Mouse (Mus musculus) C2C12 (cell line): ENCODE results near the gene Rab3gap2. TPM values are rescaled to one million over a fixed set of nuclear protein-coding genes. Genes with fewer than 3 reads are reported as not detected.

Experiments
- H3K27me3 ChIP-seq: one replicate; pipeline ENCODE4 v1.6.1; 2011; ENCODE audit not compliant: control insufficient read depth, insufficient read depth, insufficient read length
- H3K36me3 ChIP-seq: one replicate; pipeline ENCODE4 v1.6.1; 2011; ENCODE audit not compliant: control insufficient read depth, insufficient read depth
- H3K4me3 ChIP-seq: one replicate; pipeline ENCODE4 v1.5.1; 2011; ENCODE audit warnings: mild to moderate bottlenecking, control low read depth; ENCODE audit not compliant: poor library complexity, insufficient read depth, severe bottlenecking
- H3K79me2 ChIP-seq: one replicate; pipeline ENCODE4 v1.6.1; 2011; ENCODE audit not compliant: control insufficient read depth, insufficient read depth
- H3K79me3 ChIP-seq: one replicate; pipeline ENCODE4 v1.6.1; 2011; ENCODE audit warnings: low read depth, control low read depth
- H3ac ChIP-seq: one replicate; pipeline ENCODE3; 2011; ENCODE audit warnings: low read depth; ENCODE audit not compliant: control insufficient read depth, insufficient read length
- CEBPB ChIP-seq: IDR thresholded peaks from one replicate; pipeline ENCODE4 v1.6.1; 2011; ENCODE audit warnings: low read depth, mild to moderate bottlenecking, control low read depth, moderate library complexity
- CTCF ChIP-seq: IDR thresholded peaks from one replicate; pipeline ENCODE4 v1.5.1; 2011; ENCODE audit not compliant: control insufficient read depth, insufficient read depth, insufficient read length
- FOSL1 ChIP-seq: IDR thresholded peaks from one replicate; pipeline ENCODE4 v1.8.0; 2011; ENCODE audit warnings: mild to moderate bottlenecking, low read length; ENCODE audit not compliant: poor library complexity, insufficient read depth, severe bottlenecking
- MAX ChIP-seq: IDR thresholded peaks from one replicate; pipeline ENCODE4 v1.6.1; 2011; ENCODE audit warnings: mild to moderate bottlenecking, control low read depth
- MYOD1 ChIP-seq: IDR thresholded peaks from one replicate; pipeline ENCODE4 v1.6.1; 2011; ENCODE audit warnings: low read depth; ENCODE audit not compliant: control insufficient read depth, insufficient read length
- MYOG ChIP-seq: IDR thresholded peaks from one replicate; pipeline ENCODE4 v1.6.1; 2011; ENCODE audit not compliant: control insufficient read depth, insufficient read length; ENCODE audit errors: extremely low read depth
- USF1 ChIP-seq: IDR thresholded peaks from one replicate; pipeline ENCODE4 v1.6.1; 2011; ENCODE audit warnings: low read depth, mild to moderate bottlenecking, control low read depth, moderate library complexity
- polyA plus RNA-seq: library from polyadenylated mRNA; unstranded; fragments of >200 nt; fragmentation: generic; extraction: Trizol; gene quantifications from one replicate; pipeline ENCODE4 v1.2.1, GENCODE M21; 2012; ENCODE audit warnings: missing spikeins

The Rab3gap2 gene
- polyA plus RNA-seq, 1 experiment: 24.1 TPM

- Histone ChIP-seq H3K27me3 (no peaks in the 10 kb centered on the region), H3ac (no peak overlapping the region), H3K79me2 (peaks cover 12% of the 10 kb centered on the region), H3K4me3 (no peak overlapping the region), H3K79me3 (peaks cover 4% of the 10 kb centered on the region), H3K36me3 (peaks cover 52% of the 10 kb centered on the region)
- TF ChIP-seq CTCF: no peak
- no peak for TF ChIP-seq MYOD1
- TF ChIP-seq CEBPB: no peak
- TF ChIP-seq USF1: no peak
- no peak for TF ChIP-seq FOSL1
- no peak for TF ChIP-seq MAX
- TF ChIP-seq MYOG: no peak
Observed at GRCm38 (mm10) chr1:185235837-185236236, 31.9 kb downstream of the Rab3gap2 start.

DNA sequence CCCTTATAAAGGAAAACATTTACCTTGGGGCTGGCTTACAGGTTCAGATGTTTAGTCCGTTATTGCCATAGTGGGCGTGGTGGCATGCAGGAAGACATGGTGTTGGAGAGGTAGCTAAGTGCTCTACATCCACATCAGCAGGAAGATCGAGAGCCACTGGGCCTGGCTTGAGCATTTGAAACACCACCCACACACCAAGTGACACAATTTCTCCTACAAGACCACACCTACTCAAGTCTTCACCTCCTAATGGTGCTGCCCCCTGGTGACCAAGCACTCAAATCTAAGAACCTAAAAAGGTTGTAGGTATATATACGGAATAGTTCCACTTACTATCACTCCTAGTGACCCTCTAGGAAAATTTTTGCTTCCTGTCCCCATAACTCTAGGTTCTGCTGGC, 32.6 kb downstream of the Rab3gap2 start:
- Histone ChIP-seq H3K79me2 (peaks cover 6% of the 10 kb centered on the region), H3K79me3 (peaks cover 2% of the 10 kb centered on the region), H3K4me3 (no peak overlapping the region), H3ac (no peak overlapping the region), H3K27me3 (no peaks in the 10 kb centered on the region), H3K36me3 (peaks cover 58% of the 10 kb centered on the region)
- TF ChIP-seq MAX: no peak
- TF ChIP-seq CTCF: no peak
- TF ChIP-seq CEBPB: no peak

GRCm38 (mm10) chr1:185243013-185243412, 39.1 kb downstream of the Rab3gap2 start:
- no peaks in the 10 kb centered on the region for H3K79me3 ChIP-seq
- no peak for TF ChIP-seq MYOD1
- no peak for TF ChIP-seq USF1
- no peak for TF ChIP-seq FOSL1
- no peak for TF ChIP-seq CEBPB
- TF ChIP-seq CTCF: no peak
- no peak for TF ChIP-seq MYOG
- no peak for TF ChIP-seq MAX
- H3K27me3 ChIP-seq: no peaks in the 10 kb centered on the region
- no peak overlapping the region for H3K4me3 ChIP-seq
- peaks cover 67% of the 10 kb centered on the region for H3K36me3 ChIP-seq
- no peak overlapping the region for H3ac ChIP-seq
- no peaks in the 10 kb centered on the region for H3K79me2 ChIP-seq

- Histone ChIP-seq H3K79me2 (no peaks in the 10 kb centered on the region), H3K36me3 (peaks cover 60% of the 10 kb centered on the region), H3ac (no peak overlapping the region), H3K27me3 (no peaks in the 10 kb centered on the region), H3K79me3 (no peaks in the 10 kb centered on the region), H3K4me3 (no peak overlapping the region)
- TF ChIP-seq FOSL1 (no peak), USF1 (no peak), CEBPB (no peak), MAX (no peak), MYOG (no peak), MYOD1 (no peak), CTCF (no peak)
Observed at GRCm38 (mm10) chr1:185245456-185245855, 41.5 kb downstream of the Rab3gap2 start.

DNA sequence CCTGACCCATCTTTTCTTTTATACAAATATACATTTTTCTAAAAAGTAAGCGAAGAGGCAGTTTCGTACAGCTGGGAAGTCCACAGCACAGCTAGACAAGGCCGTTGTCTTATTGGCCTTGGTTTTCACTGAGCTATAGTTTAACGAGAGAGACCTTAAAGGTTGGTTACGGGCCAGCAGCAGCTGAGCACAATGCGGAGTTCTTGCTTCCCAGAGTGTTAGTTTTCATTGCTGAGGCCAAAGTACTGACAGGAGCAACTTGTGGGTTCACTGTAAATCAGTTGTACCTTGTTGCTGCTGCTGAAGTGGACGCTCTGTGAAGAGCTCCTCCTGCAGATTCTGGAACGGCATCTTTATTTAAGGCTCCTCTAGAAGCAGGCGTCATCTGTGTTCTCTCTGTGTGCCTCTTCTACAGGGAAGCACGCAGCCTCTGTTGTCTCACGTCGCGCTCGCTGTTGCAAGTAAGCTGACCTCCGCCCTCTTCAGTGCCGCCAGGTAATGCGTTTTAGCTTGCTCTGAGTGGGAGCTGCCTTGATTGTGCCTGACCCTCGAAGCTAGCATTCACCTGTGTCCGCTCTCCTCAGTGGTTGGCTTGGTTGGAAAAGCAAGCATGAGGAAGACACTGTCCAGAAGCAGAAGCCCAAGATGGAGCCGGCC, 43.6 kb downstream of the Rab3gap2 start:
- Histone ChIP-seq H3K79me3 (no peaks in the 10 kb centered on the region), H3K36me3 (peaks cover 59% of the 10 kb centered on the region), H3K79me2 (no peaks in the 10 kb centered on the region), H3ac (no peak overlapping the region), H3K27me3 (no peaks in the 10 kb centered on the region), H3K4me3 (no peak overlapping the region)
- TF ChIP-seq MAX (no peak), FOSL1 (no peak), MYOD1 (no peak), USF1 (no peak), CEBPB (no peak), CTCF (no peak), MYOG (no peak)

- Histone ChIP-seq H3ac (no peak overlapping the region), H3K79me3 (no peaks in the 10 kb centered on the region), H3K4me3 (no peak overlapping the region), H3K36me3 (peaks cover 53% of the 10 kb centered on the region), H3K79me2 (no peaks in the 10 kb centered on the region), H3K27me3 (no peaks in the 10 kb centered on the region)
- TF ChIP-seq USF1: no peak
- TF ChIP-seq CEBPB: no peak
- no peak for TF ChIP-seq MYOG
- no peak for TF ChIP-seq MYOD1
- no peak for TF ChIP-seq CTCF
- TF ChIP-seq MAX: no peak
- no peak for TF ChIP-seq FOSL1
Observed at GRCm38 (mm10) chr1:185248728-185249127, 44.8 kb downstream of the Rab3gap2 start.
